Mouse (Mus musculus) liver, embryonic 14.5 days (tissue): Measurements from ENCODE around the gene Kng2. TPM values are rescaled to one million over a fixed set of nuclear protein-coding genes. Genes with fewer than 3 reads are reported as not detected.

Source experiments
- ATAC-seq: fragments of 200-750 bp; cut with Nextera tagmentation; 2 replicates; pipeline ENCODE4 v1.8.0; 2017; ENCODE audit warnings: moderate number of reproducible peaks, mild to moderate bottlenecking, moderate library complexity; ENCODE audit not compliant: insufficient read depth
- DNase-seq, 3 experiments: peaks; one replicate each; pipeline ENCODE4 v3.0.0-alpha.2; 2012 to 2013; ENCODE audit warnings: low read depth in 3 of 3, low spot score in 3 of 3
- H3K27ac ChIP-seq: fragments of 300-500 bp; sonication (generic); 2 replicates; pipeline ENCODE4 v1.5.1; 2014; ENCODE audit warnings: moderate library complexity, mild to moderate bottlenecking, control low read depth, inconsistent platforms
- H3K27me3 ChIP-seq: fragments of 300-500 bp; sonication (generic); 2 replicates; pipeline ENCODE4 v1.6.1; 2014; ENCODE audit warnings: mild to moderate bottlenecking, low read length, moderate library complexity; ENCODE audit not compliant: control insufficient read depth, insufficient read depth
- H3K36me3 ChIP-seq: fragments of 300-500 bp; sonication (generic); replicated peaks from 2 replicates; pipeline ENCODE4 v1.6.1; 2014; ENCODE audit warnings: low read depth; ENCODE audit not compliant: control insufficient read depth, insufficient read depth
- H3K4me1 ChIP-seq, 2 experiments: fragments of 200-500 bp in 1 of 2; fragments of 300-500 bp in 1 of 2; sonication (generic) in 1 of 2; replicated peaks; 2 replicates each; pipeline ENCODE4 v1.6.1; 2012 to 2014; ENCODE audit warnings: antibody characterized with exemption in 1 of 2, inconsistent platforms in 1 of 2, low read length in 1 of 2; ENCODE audit not compliant: control insufficient read depth in 2 of 2, insufficient read depth in 2 of 2
- H3K4me2 ChIP-seq: fragments of 300-500 bp; sonication (generic); 2 replicates; pipeline ENCODE4 v1.6.1; 2014; ENCODE audit warnings: low read depth, mild to moderate bottlenecking, control low read depth, moderate library complexity
- H3K4me3 ChIP-seq, 2 experiments: fragments of 200-500 bp in 1 of 2; fragments of 300-500 bp in 1 of 2; sonication (generic) in 1 of 2; 2 replicates each; pipeline ENCODE4 v1.5.1; 2012 to 2014; ENCODE audit warnings: low read depth in 2 of 2, low read length in 2 of 2, mild to moderate bottlenecking in 2 of 2, control low read depth in 1 of 2, inconsistent platforms in 1 of 2, moderate library complexity in 1 of 2; ENCODE audit not compliant: insufficient read depth in 1 of 2
- H3K9ac ChIP-seq: fragments of 300-500 bp; sonication (generic); replicated peaks from 2 replicates; pipeline ENCODE4 v1.6.1; 2014; ENCODE audit warnings: mild to moderate bottlenecking, control low read depth, moderate library complexity
- H3K9me3 ChIP-seq: fragments of 300-500 bp; sonication (generic); 2 replicates; pipeline ENCODE4 v1.6.1; 2016; ENCODE audit warnings: low read length, mixed read lengths; ENCODE audit not compliant: control insufficient read depth
- CTCF ChIP-seq: IDR thresholded peaks from 2 replicates; pipeline ENCODE4 v1.5.1; 2016; ENCODE audit warnings: antibody characterized with exemption, low read depth, control low read depth
- EP300 ChIP-seq: IDR thresholded peaks from 2 replicates; pipeline ENCODE4 v1.6.1; 2016; ENCODE audit warnings: antibody characterized with exemption, low read depth
- WGBS: fragments of 180-500 bp; shearing (Covaris S2); extraction: QIAGEN DNeasy Blood & Tissue Kit; methylation state at CpG from one replicate; pipeline ENCODE4 v1.1.7; 2014; ENCODE audit not compliant: insufficient replicate concordance; 5-methylcytosine and 5-hydroxymethylcytosine counted together
- polyA plus RNA-seq, 2 experiments: library from polyadenylated mRNA; depleted of rRNA in 1 of 2; stranded (reverse) in 1 of 2; unstranded in 1 of 2; fragments of >200 nt; fragmentation: Nextera tagmentation in 1 of 2; extraction: Ambion mirVana in 1 of 2; gene quantifications; 2 replicates each; pipeline versions ENCODE4 v1.2.1 to v1.2.3; 2012 to 2014

Kng2 gene
- polyA plus RNA-seq, 2 experiments: 13.3 to 27.6 TPM

GRCm38 (mm10) chr16:23046319-23046718 lies 17.0 kb upstream of the Kng2 start:
- DNase-seq (no peak), ATAC-seq (no peak)
- Histone ChIP-seq H3K27me3 (no peaks in the 10 kb centered on the region), H3K9me3 (no peaks in the 10 kb centered on the region), H3K36me3 (no peaks in the 10 kb centered on the region), H3K4me2 (no peak overlapping the region), H3K4me3 (no peak overlapping the region), H3K9ac (no peak overlapping the region), H3K4me1 (no peaks in the 10 kb centered on the region), H3K27ac (no peak overlapping the region)
- TF ChIP-seq EP300 (no peak), CTCF (0 out of 2 replicates have a peak, but pooled peaks have one; percentile 13)
- 55% methylated on average over 5 of the region's 5 CpGs for WGBS

GRCm38 (mm10) chr16:23040876-23041275 lies 11.6 kb upstream of the Kng2 start:
- no peak overlapping the region for H3K4me3 ChIP-seq
- ATAC-seq: no peak
- no peaks in the 10 kb centered on the region for H3K9me3 ChIP-seq
- no peak overlapping the region for H3K4me2 ChIP-seq
- no peak overlapping the region for H3K9ac ChIP-seq
- DNase-seq: no peak
- no peaks in the 10 kb centered on the region for H3K4me1 ChIP-seq
- no peak for TF ChIP-seq EP300
- no peak for TF ChIP-seq CTCF
- H3K27me3 ChIP-seq: no peaks in the 10 kb centered on the region
- no peak overlapping the region for H3K27ac ChIP-seq
- no peaks in the 10 kb centered on the region for H3K36me3 ChIP-seq
- WGBS: 34% methylated on average over 4 of the region's 4 CpGs

- DNase-seq: no peak
- Histone ChIP-seq H3K9me3 (no peaks in the 10 kb centered on the region), H3K36me3 (no peaks in the 10 kb centered on the region), H3K27ac (no peak overlapping the region), H3K4me2 (no peak overlapping the region), H3K27me3 (no peaks in the 10 kb centered on the region), H3K4me3 (no peak overlapping the region), H3K9ac (no peak overlapping the region), H3K4me1 (no peaks in the 10 kb centered on the region)
- 75% methylated on average over 4 of the region's 4 CpGs for WGBS
- ATAC-seq: no peak
- TF ChIP-seq CTCF: no peak
- TF ChIP-seq EP300: no peak
Measured at GRCm38 (mm10) chr16:23039281-23039680, 10.0 kb upstream of the Kng2 start.

GRCm38 (mm10) chr16:23037744-23038143 lies 8.5 kb upstream of the Kng2 start:
- H3K36me3 ChIP-seq: no peaks in the 10 kb centered on the region
- no peak overlapping the region for H3K9ac ChIP-seq
- H3K27ac ChIP-seq: no peak overlapping the region
- H3K4me2 ChIP-seq: no peak overlapping the region
- H3K27me3 ChIP-seq: no peaks in the 10 kb centered on the region
- DNase-seq: no peak
- TF ChIP-seq CTCF (no peak), EP300 (no peak)
- no peaks in the 10 kb centered on the region for H3K4me1 ChIP-seq
- WGBS: 58% methylated on average over 7 of the region's 7 CpGs
- ATAC-seq: no peak
- H3K4me3 ChIP-seq: no peak overlapping the region
- H3K9me3 ChIP-seq: no peaks in the 10 kb centered on the region

GRCm38 (mm10) chr16:23033673-23034072 lies 4.4 kb upstream of the Kng2 start:
- Histone ChIP-seq H3K9ac (no peak overlapping the region), H3K27me3 (no peaks in the 10 kb centered on the region), H3K9me3 (no peaks in the 10 kb centered on the region), H3K4me3 (no peak overlapping the region), H3K27ac (no peak overlapping the region), H3K4me1 (peaks cover 0 to 2% of the 10 kb centered on the region in 2 experiments; a peak in 1 of 4 replicates), H3K4me2 (no peak overlapping the region), H3K36me3 (no peaks in the 10 kb centered on the region)
- 87% methylated on average over 4 of the region's 4 CpGs for WGBS
- ATAC-seq (no peak), DNase-seq (no peak)
- TF ChIP-seq EP300: no peak
- no peak for TF ChIP-seq CTCF
